Mouse (Mus musculus) MEL (cell line): ENCODE measurements at regions not wholly inside any gene's neighbourhood (a gene's known extent, or its start where the extent isn't known, plus 50 kb on each side); places are given as distances from the start of the nearest gene placed in this dataset.

ENCODE experiments used
- DNase-seq: peaks from one replicate; pipeline ENCODE4 v3.0.0; 2011; ENCODE audit warnings: low read depth, low spot score
- H3K27ac ChIP-seq: 2 replicates; pipeline ENCODE4 v1.5.1; 2012; ENCODE audit warnings: low read depth, mild to moderate bottlenecking, control low read depth, low read length, moderate library complexity; ENCODE audit not compliant: control insufficient read depth
- H3K27me3 ChIP-seq, 2 experiments: fragments of 150-350 bp in 1 of 2; sonication (generic) in 1 of 2; 2 replicates each; pipeline ENCODE4 v1.6.1; 2012; ENCODE audit warnings: low read length in 2 of 2, mild to moderate bottlenecking in 2 of 2, improper control_type of control experiment in 1 of 2, moderate library complexity in 1 of 2; ENCODE audit not compliant: insufficient read depth in 2 of 2, control insufficient read depth in 1 of 2
- H3K36me3 ChIP-seq, 2 experiments: 2 replicates each; pipeline ENCODE4 v1.6.1; 2012 to 2014; ENCODE audit warnings: low read length in 2 of 2, improper control_type of control experiment in 1 of 2, inconsistent platforms in 1 of 2, mild to moderate bottlenecking in 1 of 2; ENCODE audit not compliant: insufficient read depth in 2 of 2, control insufficient read depth in 1 of 2
- H3K4me1 ChIP-seq, 2 experiments: fragments of 150-350 bp in 1 of 2; sonication (generic) in 1 of 2; 2 replicates each; pipeline ENCODE4 v1.6.1; 2012; ENCODE audit warnings: low read length in 2 of 2, improper control_type of control experiment in 1 of 2, mild to moderate bottlenecking in 1 of 2; ENCODE audit not compliant: insufficient read depth in 2 of 2, control insufficient read depth in 1 of 2
- H3K4me3 ChIP-seq, 2 experiments: fragments of 150-350 bp in 1 of 2; sonication (generic) in 1 of 2; 2 replicates each; pipeline ENCODE4 v1.5.1; 2012; ENCODE audit warnings: low read depth in 2 of 2, low read length in 2 of 2, mild to moderate bottlenecking in 2 of 2, moderate library complexity in 2 of 2, control low read depth in 1 of 2, improper control_type of control experiment in 1 of 2; ENCODE audit not compliant: control insufficient read depth in 1 of 2, insufficient read depth in 1 of 2
- H3K79me2 ChIP-seq: 2 replicates; pipeline ENCODE4 v1.6.1; 2012; ENCODE audit warnings: mild to moderate bottlenecking, low read length, moderate library complexity; ENCODE audit not compliant: control insufficient read depth, poor library complexity, insufficient read depth
- H3K9ac ChIP-seq: 2 replicates; pipeline ENCODE4 v1.6.1; 2012; ENCODE audit warnings: low read depth, mild to moderate bottlenecking, control low read depth, low read length, moderate library complexity; ENCODE audit not compliant: control insufficient read depth, poor library complexity, severe bottlenecking
- H3K9me3 ChIP-seq: fragments of 150-350 bp; sonication (generic); replicated peaks from 2 replicates; pipeline ENCODE4 v1.6.1; 2012; ENCODE audit warnings: mild to moderate bottlenecking, low read length, improper control_type of control experiment, moderate library complexity; ENCODE audit not compliant: insufficient read depth
- CHD1 ChIP-seq: IDR thresholded peaks from 2 replicates; pipeline ENCODE4 v1.6.1; 2012; ENCODE audit warnings: low read depth, mild to moderate bottlenecking, inconsistent platforms, low read length, improper control_type of control experiment
- ELF1 ChIP-seq: IDR thresholded peaks from 2 replicates; pipeline ENCODE4 v1.6.1; 2014; ENCODE audit warnings: low read depth, mild to moderate bottlenecking, inconsistent platforms, low read length, improper control_type of control experiment, moderate library complexity
- EP300 ChIP-seq, 2 experiments: IDR thresholded peaks; 2 replicates each; pipeline ENCODE4 v1.6.1; 2011; ENCODE audit warnings: improper control_type of control experiment in 2 of 2, low read length in 2 of 2, low read depth in 1 of 2, mild to moderate bottlenecking in 1 of 2
- ETS1 ChIP-seq: IDR thresholded peaks from 2 replicates; pipeline ENCODE4 v1.6.1; 2012; ENCODE audit warnings: low read depth, mild to moderate bottlenecking, inconsistent platforms, low read length, improper control_type of control experiment, moderate library complexity
- GABPA ChIP-seq: IDR thresholded peaks from 2 replicates; pipeline ENCODE4 v1.6.1; 2012; ENCODE audit warnings: low read depth, mild to moderate bottlenecking, inconsistent platforms, low read length, improper control_type of control experiment, moderate library complexity
- GATA1 ChIP-seq: IDR thresholded peaks from 2 replicates; pipeline ENCODE4 v1.6.1; 2011; ENCODE audit warnings: low read depth, low read length, improper control_type of control experiment
- HCFC1 ChIP-seq: IDR thresholded peaks from 2 replicates; pipeline ENCODE4 v1.6.1; 2012; ENCODE audit warnings: low read depth, mild to moderate bottlenecking, inconsistent platforms, low read length, improper control_type of control experiment, moderate library complexity
- KAT2A ChIP-seq: conservative IDR thresholded peaks from 2 replicates; pipeline ENCODE4 v1.6.1; 2012; ENCODE audit warnings: low read depth, low read length, improper control_type of control experiment, inconsistent platforms
- MAFK ChIP-seq: IDR thresholded peaks from 2 replicates; pipeline ENCODE4 v1.6.1; 2011; ENCODE audit warnings: low read depth, mild to moderate bottlenecking, low read length, improper control_type of control experiment, borderline replicate concordance
- MAX ChIP-seq: IDR thresholded peaks from 2 replicates; pipeline ENCODE4 v1.6.1; 2011; ENCODE audit warnings: low read length, improper control_type of control experiment
- MXI1 ChIP-seq: IDR thresholded peaks from 2 replicates; pipeline ENCODE4 v1.6.1; 2011; ENCODE audit warnings: mild to moderate bottlenecking, low read depth, low read length, improper control_type of control experiment
- MYB ChIP-seq: IDR thresholded peaks from 2 replicates; pipeline ENCODE4 v1.6.1; 2011; ENCODE audit warnings: mild to moderate bottlenecking, low read depth, low read length, improper control_type of control experiment
- MYC ChIP-seq: IDR thresholded peaks from 2 replicates; pipeline ENCODE4 v1.6.1; 2011; ENCODE audit warnings: low read depth, mild to moderate bottlenecking, low read length, improper control_type of control experiment, moderate library complexity
- POLR2A ChIP-seq, 2 experiments: IDR thresholded peaks; 2 replicates each; pipeline ENCODE4 v1.6.1; 2011 to 2012; ENCODE audit warnings: low read length in 2 of 2, mild to moderate bottlenecking in 2 of 2, control low read depth in 1 of 2, improper control_type of control experiment in 1 of 2, low read depth in 1 of 2, moderate library complexity in 1 of 2; ENCODE audit not compliant: control insufficient read depth in 1 of 2, insufficient read depth in 1 of 2, poor library complexity in 1 of 2
- POLR2AphosphoS5 ChIP-seq: IDR thresholded peaks from 2 replicates; pipeline ENCODE4 v1.6.1; 2012; ENCODE audit warnings: low read depth, borderline replicate concordance, mild to moderate bottlenecking, inconsistent platforms, low read length, moderate library complexity, mixed read lengths
- RAD21 ChIP-seq: IDR thresholded peaks from 2 replicates; pipeline ENCODE4 v1.6.1; 2011; ENCODE audit warnings: mild to moderate bottlenecking, low read depth, low read length, improper control_type of control experiment
- RCOR1 ChIP-seq: IDR thresholded peaks from 2 replicates; pipeline ENCODE4 v1.6.1; 2012; ENCODE audit warnings: low read depth, mild to moderate bottlenecking, inconsistent platforms, low read length, improper control_type of control experiment
- SIN3A ChIP-seq: IDR thresholded peaks from 2 replicates; pipeline ENCODE4 v1.6.1; 2012; ENCODE audit warnings: low read length, improper control_type of control experiment, inconsistent platforms
- SMC3 ChIP-seq: IDR thresholded peaks from 2 replicates; pipeline ENCODE4 v1.6.1; 2011; ENCODE audit warnings: low read depth, low read length, improper control_type of control experiment
- TAL1 ChIP-seq: IDR thresholded peaks from 2 replicates; pipeline ENCODE4 v1.6.1; 2012; ENCODE audit warnings: mild to moderate bottlenecking, inconsistent platforms, low read length, moderate library complexity, mixed read lengths
- TCF12 ChIP-seq: IDR thresholded peaks from 2 replicates; pipeline ENCODE4 v1.6.1; 2014; ENCODE audit warnings: low read depth, mild to moderate bottlenecking, inconsistent platforms, low read length, improper control_type of control experiment, moderate library complexity
- UBTF ChIP-seq: IDR thresholded peaks from 2 replicates; pipeline ENCODE4 v1.6.1; 2012; ENCODE audit warnings: low read depth, mild to moderate bottlenecking, inconsistent platforms, low read length, improper control_type of control experiment, moderate library complexity, borderline replicate concordance; ENCODE audit not compliant: insufficient read depth
- USF1 ChIP-seq: IDR thresholded peaks from 2 replicates; pipeline ENCODE4 v1.6.1; 2014; ENCODE audit warnings: low read depth, mild to moderate bottlenecking, inconsistent platforms, low read length, improper control_type of control experiment, moderate library complexity
- USF2 ChIP-seq, 2 experiments: IDR thresholded peaks; 2 replicates each; pipeline ENCODE4 v1.6.1; 2011 to 2012; ENCODE audit warnings: improper control_type of control experiment in 2 of 2, low read length in 2 of 2, borderline replicate concordance in 1 of 2, inconsistent platforms in 1 of 2, low read depth in 1 of 2, mild to moderate bottlenecking in 1 of 2; ENCODE audit not compliant: insufficient read depth in 1 of 2
- ZC3H11A ChIP-seq: IDR thresholded peaks from 2 replicates; pipeline ENCODE4 v1.6.1; 2012; ENCODE audit warnings: low read depth, mild to moderate bottlenecking, inconsistent platforms, low read length, improper control_type of control experiment
- ZNF384 ChIP-seq: IDR thresholded peaks from 2 replicates; pipeline ENCODE4 v1.6.1; 2012; ENCODE audit warnings: low read depth, mild to moderate bottlenecking, inconsistent platforms, low read length, improper control_type of control experiment

DNA sequence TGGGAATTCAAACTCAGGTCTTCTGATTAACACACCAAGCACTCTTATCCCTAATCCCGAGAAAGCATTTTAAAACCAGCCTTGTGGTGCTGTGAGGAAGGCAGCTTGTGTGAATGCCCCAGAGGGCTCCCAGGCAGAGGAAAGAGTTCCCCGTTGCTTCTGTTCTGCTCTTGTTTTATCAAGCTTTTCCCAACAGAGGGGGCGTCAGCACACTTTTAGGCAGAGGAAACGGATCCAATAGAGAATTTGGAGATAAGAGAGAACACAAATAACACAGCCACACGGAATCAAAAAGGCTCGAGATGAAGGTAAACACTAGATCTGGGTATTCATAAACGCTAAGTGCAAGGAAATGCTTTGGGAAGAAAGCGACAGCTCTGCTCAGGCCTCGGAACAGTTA lies 173.2 kb downstream of the Barhl2 start:
- H3K9ac ChIP-seq = no peak overlapping the region
- H3K27me3 ChIP-seq = no peaks in the 10 kb centered on the region

GRCm38 (mm10) chr5:106282646-106283045 lies 175.3 kb downstream of the Barhl2 start:
- no peak for DNase-seq
- H3K27ac ChIP-seq = no peak overlapping the region
- H3K9ac ChIP-seq = no peak overlapping the region
- H3K4me1 ChIP-seq = no peaks in the 10 kb centered on the region
- no peaks in the 10 kb centered on the region for H3K36me3 ChIP-seq
- no peaks in the 10 kb centered on the region for H3K9me3 ChIP-seq
- no peak for TF ChIP-seq MYB
- TF ChIP-seq MAX = no peak
- TF ChIP-seq POLR2AphosphoS5 = no peak
- TF ChIP-seq SIN3A = no peak
- no peak for TF ChIP-seq ETS1
- TF ChIP-seq ELF1 = no peak
- no peak for TF ChIP-seq USF1
- TF ChIP-seq HCFC1 = no peak
- TF ChIP-seq ZNF384 = no peak
- no peak for TF ChIP-seq MXI1
- no peak for TF ChIP-seq RCOR1
- TF ChIP-seq CHD1 = no peak
- TF ChIP-seq GATA1 = no peak
- no peak for TF ChIP-seq GABPA
- no peak for TF ChIP-seq KAT2A
- TF ChIP-seq MAFK = no peak
- no peak overlapping the region for H3K4me3 ChIP-seq
- no peaks in the 10 kb centered on the region for H3K27me3 ChIP-seq
- no peaks in the 10 kb centered on the region for H3K79me2 ChIP-seq

More for the DNA sequence above, 173.2 kb downstream of the Barhl2 start:
- Histone ChIP-seq H3K4me1 (no peaks in the 10 kb centered on the region), H3K27ac (no peak overlapping the region), H3K4me3 (no peak overlapping the region), H3K79me2 (no peaks in the 10 kb centered on the region)
- DNase-seq = no peak
- no peak for TF ChIP-seq ZC3H11A
- no peak for TF ChIP-seq CHD1
- TF ChIP-seq RCOR1 = no peak
- TF ChIP-seq ZNF384 = no peak
- no peak for TF ChIP-seq MAFK
- TF ChIP-seq GABPA = no peak
- no peak for TF ChIP-seq UBTF
- TF ChIP-seq RAD21 = no peak
- no peak for TF ChIP-seq SMC3
- no peak for TF ChIP-seq MYC
- no peak for TF ChIP-seq USF2 (IDR thresholded peaks at IDR 0.05; ENCODE audit: borderline replicate concordance in 1 of 2, insufficient read depth in 1 of 2, low read depth in 1 of 2, low read length in 2 of 2)
- no peak for TF ChIP-seq MAX
- no peak for TF ChIP-seq POLR2A (IDR thresholded peaks at IDR 0.05; ENCODE audit: control insufficient read depth in 1 of 2, insufficient read depth in 1 of 2, low read depth in 1 of 2, low read length in 2 of 2, poor library complexity in 1 of 2)
- no peak for TF ChIP-seq EP300 (IDR thresholded peaks at IDR 0.05; ENCODE audit: low read depth in 1 of 2, low read length in 2 of 2)
- TF ChIP-seq TCF12 = no peak
- no peak for TF ChIP-seq ETS1
- no peak for TF ChIP-seq TAL1
- TF ChIP-seq GATA1 = no peak
- TF ChIP-seq, all 39 proteins: peak for 0
- H3K9me3 ChIP-seq = no peaks in the 10 kb centered on the region
- no peaks in the 10 kb centered on the region for H3K36me3 ChIP-seq
